Mouse (Mus musculus) cortical plate, adult 2 months (tissue): ENCODE data around the gene Ndrg4. TPM values are rescaled to one million over a fixed set of nuclear protein-coding genes. Genes with fewer than 3 reads are reported as not detected.
A peak's percentile ranks its signal among the peaks of the same experiment; 100 is the strongest.

Experiments
- H3K27ac ChIP-seq: fragments of 200-500 bp; 2 replicates; pipeline ENCODE4 v1.5.1; 2012; ENCODE audit warnings: low read length, control low read depth, inconsistent platforms; ENCODE audit not compliant: insufficient read depth
- H3K4me1 ChIP-seq: fragments of 200-500 bp; 2 replicates; pipeline ENCODE4 v1.6.1; 2011; ENCODE audit warnings: low read length; ENCODE audit not compliant: control insufficient read depth, insufficient read depth
- H3K4me3 ChIP-seq: fragments of 200-500 bp; 2 replicates; pipeline ENCODE4 v1.5.1; 2011; ENCODE audit warnings: mild to moderate bottlenecking, low read length, control low read depth; ENCODE audit not compliant: insufficient read depth
- CTCF ChIP-seq: fragments of 200-500 bp; IDR thresholded peaks from 2 replicates; pipeline ENCODE4 v1.5.1; 2011; ENCODE audit warnings: mild to moderate bottlenecking, control low read depth, low read length; ENCODE audit not compliant: insufficient read depth; ENCODE audit errors: extremely low read depth
- POLR2A ChIP-seq: fragments of 200-500 bp; IDR thresholded peaks from 2 replicates; pipeline ENCODE4 v1.6.1; 2011; ENCODE audit warnings: mild to moderate bottlenecking, low read length, control low read depth; ENCODE audit not compliant: insufficient read depth; ENCODE audit errors: extremely low read depth
- polyA plus RNA-seq: library from polyadenylated mRNA; depleted of rRNA; stranded (reverse); fragments of >200 nt; gene quantifications from 2 replicates; pipeline ENCODE4 v1.2.3, GENCODE M21; 2012

Gene Ndrg4
- polyA plus RNA-seq, 1 experiment = 1,995 TPM

- no peak overlapping the region for H3K4me3 ChIP-seq
- no peaks in the 10 kb centered on the region for H3K4me1 ChIP-seq
- TF ChIP-seq CTCF = no peak
- no peak for TF ChIP-seq POLR2A
- H3K27ac ChIP-seq = no peak overlapping the region
These were observed 4.0 kb upstream of the Ndrg4 start for GRCm38 (mm10) chr8:95672811-95673210.

- TF ChIP-seq POLR2A (no peak), CTCF (no peak)
- Histone ChIP-seq H3K4me1 (peaks cover 5% of the 10 kb centered on the region), H3K27ac (no peak overlapping the region), H3K4me3 (peak overlapping the region; percentile 84)
These were observed 827 bp downstream of the Ndrg4 start for GRCm38 (mm10) chr8:95677591-95678023.

GRCm38 (mm10) chr8:95678024-95678611, 1.3 kb downstream of the Ndrg4 start:
- peaks cover 5% of the 10 kb centered on the region for H3K4me1 ChIP-seq
- peak overlapping the region; percentile 84 for H3K4me3 ChIP-seq
- H3K27ac ChIP-seq = peak overlapping the region; percentile 78
- TF ChIP-seq POLR2A (no peak), CTCF (no peak)

- no peak overlapping the region for H3K4me3 ChIP-seq
- H3K27ac ChIP-seq = no peak overlapping the region; the same call in 1 of the 2 replicates
- H3K4me1 ChIP-seq = peaks cover 10% of the 10 kb centered on the region
- no peak for TF ChIP-seq POLR2A
- TF ChIP-seq CTCF = no peak
These were observed 11.4 kb downstream of the Ndrg4 start for GRCm38 (mm10) chr8:95688073-95688672.

GRCm38 (mm10) chr8:95690929-95691541, 14.3 kb downstream of the Ndrg4 start:
- TF ChIP-seq CTCF = no peak
- TF ChIP-seq POLR2A = no peak
- Histone ChIP-seq H3K4me1 (peaks cover 18% of the 10 kb centered on the region), H3K27ac (no peak overlapping the region), H3K4me3 (no peak overlapping the region)

- H3K4me3 ChIP-seq = no peak overlapping the region
- peak overlapping the region; percentile 84 for H3K27ac ChIP-seq
- peaks cover 19% of the 10 kb centered on the region for H3K4me1 ChIP-seq
- TF ChIP-seq POLR2A (no peak), CTCF (no peak)
These were observed 17.9 kb downstream of the Ndrg4 start for GRCm38 (mm10) chr8:95694631-95695030.

- peak overlapping the region; percentile 11; the same call in 1 of the 2 replicates for H3K27ac ChIP-seq
These were observed 19.9 kb downstream of the Ndrg4 start for GRCm38 (mm10) chr8:95696661-95697060.

GRCm38 (mm10) chr8:95697128-95697527, 20.3 kb downstream of the Ndrg4 start:
- peak; percentile 93 for TF ChIP-seq CTCF
- TF ChIP-seq POLR2A = no peak
- Histone ChIP-seq H3K27ac (peak overlapping the region; percentile 17), H3K4me1 (peaks cover 25% of the 10 kb centered on the region), H3K4me3 (peak overlapping the region; percentile 5)

More at GRCm38 (mm10) chr8:95696661-95697060, 19.9 kb downstream of the Ndrg4 start:
- TF ChIP-seq CTCF (no peak), POLR2A (no peak)
- Histone ChIP-seq H3K4me3 (peak overlapping the region; percentile 5; the same call in 1 of the 2 replicates), H3K4me1 (peaks cover 25% of the 10 kb centered on the region)

GRCm38 (mm10) chr8:95698179-95698578, 21.4 kb downstream of the Ndrg4 start:
- Histone ChIP-seq H3K4me3 (no peak overlapping the region), H3K4me1 (peaks cover 25% of the 10 kb centered on the region), H3K27ac (peak overlapping the region; percentile 17; the same call in 1 of the 2 replicates)
- TF ChIP-seq POLR2A = no peak
- TF ChIP-seq CTCF = no peak

- no peak overlapping the region for H3K4me3 ChIP-seq
- H3K27ac ChIP-seq = peak overlapping the region; percentile 90
- H3K4me1 ChIP-seq = peaks cover 17% of the 10 kb centered on the region
- TF ChIP-seq CTCF = no peak
- TF ChIP-seq POLR2A = peak; percentile 71
These were observed 23.5 kb downstream of the Ndrg4 start for GRCm38 (mm10) chr8:95700282-95700681.
